Mouse (Mus musculus): ENCODE results near the gene Rxfp4. TPM values are rescaled to one million over a fixed set of nuclear protein-coding genes. Genes with fewer than 3 reads are reported as not detected.
"Not testable (repeated sequence)": the region's sequence is repeated elsewhere in the genome, so short reads cannot be mapped to it uniquely, and the experiment has no call there.

Rxfp4 gene
- polyA plus RNA-seq, 1 experiment from 2014 or later: not detected

- no peak overlapping the region for H3K27ac ChIP-seq
- ATAC-seq: peak; percentile 25; the same call in 1 of the 2 replicates
- WGBS: 49% methylated on average over 9 of the region's 9 CpGs
- peaks cover 19% of the 10 kb centered on the region for H3K4me1 ChIP-seq
- H3K9me3 ChIP-seq (replicated peaks): no peaks in the 10 kb centered on the region
- H3K4me2 ChIP-seq: no peak overlapping the region
- 0 out of 2 replicates have a peak overlapping the region, but pooled peaks have one; percentile 8 for H3K9ac ChIP-seq
- no peak overlapping the region for H3K4me3 ChIP-seq
- no peaks in the 10 kb centered on the region for H3K36me3 ChIP-seq (ENCODE audit: poor library complexity, severe bottlenecking)
- H3K27me3 ChIP-seq: no peaks in the 10 kb centered on the region
These were observed 37.0 kb downstream of the Rxfp4 start for GRCm38 (mm10) chr3:88615902-88616391.

GRCm38 (mm10) chr3:88615117-88615516, 37.8 kb downstream of the Rxfp4 start:
- peaks cover 13% of the 10 kb centered on the region for H3K4me1 ChIP-seq

GRCm38 (mm10) chr3:88614418-88614817, 38.5 kb downstream of the Rxfp4 start:
- ATAC-seq: no peak
- H3K9ac ChIP-seq: no peak overlapping the region
- peaks cover 10% of the 10 kb centered on the region for H3K4me1 ChIP-seq
- H3K4me2 ChIP-seq: no peak overlapping the region
- H3K4me3 ChIP-seq: no peak overlapping the region
- no peaks in the 10 kb centered on the region for H3K36me3 ChIP-seq (ENCODE audit: poor library complexity, severe bottlenecking)
- 77% methylated on average over 8 of the region's 8 CpGs for whole genome bisulfite sequencing
- H3K9me3 ChIP-seq (replicated peaks): no peaks in the 10 kb centered on the region
- no peak overlapping the region for H3K27ac ChIP-seq
- no peaks in the 10 kb centered on the region for H3K27me3 ChIP-seq

More at GRCm38 (mm10) chr3:88615117-88615516, 37.8 kb downstream of the Rxfp4 start:
- Histone ChIP-seq H3K4me2 (no peak overlapping the region), H3K9me3 (replicated peaks) (no peaks in the 10 kb centered on the region), H3K36me3 (ENCODE audit: poor library complexity, severe bottlenecking) (no peaks in the 10 kb centered on the region), H3K27ac (no peak overlapping the region), H3K9ac (no peak overlapping the region), H3K4me3 (no peak overlapping the region), H3K27me3 (no peaks in the 10 kb centered on the region)
- WGBS: 71% methylated on average over 5 of the region's 5 CpGs
- no peak for ATAC-seq

- no peak for ATAC-seq
- 0 out of 2 replicates have a peak, but pooled peaks cover 2% of the 10 kb centered on the region for H3K27me3 ChIP-seq
- H3K36me3 ChIP-seq (ENCODE audit: poor library complexity, severe bottlenecking): no peaks in the 10 kb centered on the region
- no peak overlapping the region for H3K4me3 ChIP-seq
- H3K4me2 ChIP-seq: no peak overlapping the region
- H3K9ac ChIP-seq: no peak overlapping the region
- H3K27ac ChIP-seq: no peak overlapping the region
- no peaks in the 10 kb centered on the region for H3K9me3 ChIP-seq (replicated peaks)
- H3K4me1 ChIP-seq: peaks cover 12% of the 10 kb centered on the region
- 86% methylated on average over 4 of the region's 4 CpGs for WGBS
These were observed 43.9 kb downstream of the Rxfp4 start for GRCm38 (mm10) chr3:88609066-88609465.

- peak overlapping the region; percentile 27 for H3K4me3 ChIP-seq
- H3K4me2 ChIP-seq: peak overlapping the region; percentile 60
- 10% methylated on average over 10 of the region's 10 CpGs for WGBS
- H3K36me3 ChIP-seq (ENCODE audit: poor library complexity, severe bottlenecking): no peaks in the 10 kb centered on the region
- no peak overlapping the region for H3K27ac ChIP-seq
- no peaks in the 10 kb centered on the region for H3K9me3 ChIP-seq (replicated peaks)
- ATAC-seq: no peak; the same call in 1 of the 2 replicates
- H3K4me1 ChIP-seq: peaks cover 12% of the 10 kb centered on the region
- H3K27me3 ChIP-seq: 0 out of 2 replicates have a peak, but pooled peaks cover 2% of the 10 kb centered on the region
- peak overlapping the region; percentile 41 for H3K9ac ChIP-seq
These were observed 45.2 kb downstream of the Rxfp4 start for GRCm38 (mm10) chr3:88607758-88608138.

- under 1% methylated on average over 19 of the region's 20 CpGs for WGBS
- peak overlapping the region; percentile 60 for H3K4me2 ChIP-seq
- peak; percentile 92 for ATAC-seq
- H3K27me3 ChIP-seq: 0 out of 2 replicates have a peak, but pooled peaks cover 2% of the 10 kb centered on the region
- no peaks in the 10 kb centered on the region for H3K9me3 ChIP-seq (replicated peaks)
- peak overlapping the region; percentile 60 for H3K9ac ChIP-seq
- peak overlapping the region; percentile 27 for H3K4me3 ChIP-seq
- no peaks in the 10 kb centered on the region for H3K36me3 ChIP-seq (ENCODE audit: poor library complexity, severe bottlenecking)
- no peak overlapping the region for H3K27ac ChIP-seq
- H3K4me1 ChIP-seq: peaks cover 12% of the 10 kb centered on the region
These were observed 45.7 kb downstream of the Rxfp4 start for GRCm38 (mm10) chr3:88607065-88607757.

GRCm38 (mm10) chr3:88605666-88606065, 47.3 kb downstream of the Rxfp4 start, which contains the start of gene Arhgef2:
Gene Arhgef2 (plus strand): TSS chr3:88605966.
- peak within 1 kb of the TSS; percentile 60 for H3K4me2 ChIP-seq
- 0 out of 2 replicates have a peak within 1 kb of the TSS, but pooled peaks have one; percentile 60 for H3K9ac ChIP-seq
- H3K27me3 ChIP-seq; ATAC-seq; H3K27ac ChIP-seq; H3K4me3 ChIP-seq; H3K9me3 ChIP-seq (replicated peaks); H3K36me3 ChIP-seq (ENCODE audit: poor library complexity, severe bottlenecking): not testable (repeated sequence)
- 95% methylated on average over 2 of the region's 2 CpGs for WGBS
- H3K4me1 ChIP-seq: peaks cover 12% of the 10 kb centered on the region

- no peak overlapping the region for H3K27ac ChIP-seq
- ATAC-seq: no peak
- H3K4me3 ChIP-seq: no peak overlapping the region
- WGBS: 92% methylated on average over 7 of the region's 7 CpGs
- no peaks in the 10 kb centered on the region for H3K36me3 ChIP-seq (ENCODE audit: poor library complexity, severe bottlenecking)
- 0 out of 2 replicates have a peak, but pooled peaks cover 2% of the 10 kb centered on the region for H3K27me3 ChIP-seq
- peaks cover 12% of the 10 kb centered on the region for H3K4me1 ChIP-seq
- no peak overlapping the region for H3K4me2 ChIP-seq
- no peak overlapping the region for H3K9ac ChIP-seq
- H3K9me3 ChIP-seq (replicated peaks): no peaks in the 10 kb centered on the region
These were observed 48.1 kb downstream of the Rxfp4 start for GRCm38 (mm10) chr3:88604863-88605262.

GRCm38 (mm10) chr3:88603714-88604161, 49.2 kb downstream of the Rxfp4 start:
- Histone ChIP-seq H3K4me2 (no peak overlapping the region), H3K9ac (no peak overlapping the region), H3K36me3 (ENCODE audit: poor library complexity, severe bottlenecking) (no peaks in the 10 kb centered on the region), H3K4me1 (peaks cover 12% of the 10 kb centered on the region), H3K27me3 (0 out of 2 replicates have a peak, but pooled peaks cover 2% of the 10 kb centered on the region), H3K9me3 (replicated peaks) (no peaks in the 10 kb centered on the region), H3K4me3 (no peak overlapping the region), H3K27ac (no peak overlapping the region)
- ATAC-seq: no peak
- 33% methylated on average over 6 of the region's 6 CpGs for WGBS

- no peaks in the 10 kb centered on the region for H3K9me3 ChIP-seq (replicated peaks)
- H3K4me2 ChIP-seq: no peak overlapping the region
- no peak overlapping the region for H3K4me3 ChIP-seq
- 75% methylated on average over 4 of the region's 4 CpGs for WGBS
- H3K4me1 ChIP-seq: peaks cover 5% of the 10 kb centered on the region
- no peak overlapping the region for H3K27ac ChIP-seq
- H3K27me3 ChIP-seq: 0 out of 2 replicates have a peak, but pooled peaks cover 2% of the 10 kb centered on the region
- no peaks in the 10 kb centered on the region for H3K36me3 ChIP-seq (ENCODE audit: poor library complexity, severe bottlenecking)
- no peak for ATAC-seq
- H3K9ac ChIP-seq: no peak overlapping the region
These were observed 50.5 kb downstream of the Rxfp4 start for GRCm38 (mm10) chr3:88602466-88602865.

Data from forebrain, embryonic 13.5 days (tissue).